Mouse (Mus musculus) kidney, embryonic 15.5 days (tissue): ENCODE results near the gene Idh3b. TPM values are rescaled to one million over a fixed set of nuclear protein-coding genes. Genes with fewer than 3 reads are reported as not detected.

Source experiments
- ATAC-seq: fragments of 200-750 bp; cut with Nextera tagmentation; replicated peaks from 2 replicates; pipeline ENCODE4 v1.8.0; 2017; ENCODE audit warnings: moderate TSS enrichment; ENCODE audit not compliant: low FRiP score
- H3K27ac ChIP-seq: fragments of 300-500 bp; sonication (generic); 2 replicates; pipeline ENCODE4 v1.5.1; 2015; ENCODE audit warnings: mild to moderate bottlenecking, inconsistent platforms
- H3K27me3 ChIP-seq: fragments of 300-500 bp; sonication (generic); 2 replicates; pipeline ENCODE4 v1.6.1; 2015; ENCODE audit warnings: inconsistent platforms
- H3K36me3 ChIP-seq: fragments of 300-500 bp; sonication (generic); 2 replicates; pipeline ENCODE4 v1.6.1; 2015; ENCODE audit warnings: inconsistent platforms
- H3K4me1 ChIP-seq: fragments of 300-500 bp; sonication (generic); 2 replicates; pipeline ENCODE4 v1.6.1; 2015; ENCODE audit warnings: inconsistent platforms
- H3K4me2 ChIP-seq: fragments of 300-500 bp; sonication (generic); 2 replicates; pipeline ENCODE4 v1.6.1; 2015; ENCODE audit warnings: moderate library complexity, mild to moderate bottlenecking, inconsistent platforms
- H3K4me3 ChIP-seq: fragments of 300-500 bp; sonication (generic); replicated peaks from 2 replicates; pipeline ENCODE4 v1.5.1; 2015; ENCODE audit warnings: mild to moderate bottlenecking, inconsistent platforms
- H3K9ac ChIP-seq: fragments of 300-500 bp; sonication (generic); 2 replicates; pipeline ENCODE4 v1.6.1; 2015; ENCODE audit warnings: mild to moderate bottlenecking, inconsistent platforms
- H3K9me3 ChIP-seq: fragments of 300-500 bp; sonication (generic); replicated peaks from 2 replicates; pipeline ENCODE4 v1.6.1; 2016; ENCODE audit warnings: inconsistent platforms
- WGBS: fragments of 180-500 bp; shearing (Covaris S2); methylation state at CpG from one replicate; pipeline ENCODE4 v1.1.7; 2015; ENCODE audit warnings: mixed read lengths; 5-methylcytosine and 5-hydroxymethylcytosine counted together
- polyA plus RNA-seq: library from polyadenylated mRNA; unstranded; fragments of >200 nt; fragmentation: Nextera tagmentation; extraction: Ambion mirVana; gene quantifications from 2 replicates; pipeline ENCODE4 v1.2.1, GENCODE M21; 2015

Idh3b gene
- polyA plus RNA-seq, 1 experiment from 2014 or later = 188 TPM

DNA sequence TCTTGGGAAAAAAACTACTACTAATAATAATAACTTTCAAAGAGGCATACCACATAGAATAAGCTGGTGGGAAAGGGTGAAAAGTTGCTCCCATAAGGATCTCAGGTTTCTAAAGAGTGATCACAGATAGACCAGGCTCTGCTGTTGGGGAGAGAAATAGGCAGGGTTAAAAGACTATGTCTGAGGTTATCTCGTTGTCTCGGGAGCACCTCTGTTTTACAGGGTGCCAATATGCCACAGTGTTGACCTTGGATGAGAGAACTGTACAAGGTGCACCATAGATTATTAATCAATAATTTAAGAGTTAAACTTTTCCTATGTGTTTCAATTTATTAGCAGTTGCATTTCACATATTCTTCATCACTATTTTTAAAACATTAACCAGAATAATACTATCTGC is 22.4 kb downstream of the Idh3b start:
- no peak for ATAC-seq
- H3K4me3 ChIP-seq = no peak overlapping the region
- no peaks in the 10 kb centered on the region for H3K4me1 ChIP-seq
- no peaks in the 10 kb centered on the region for H3K9me3 ChIP-seq
- no peaks in the 10 kb centered on the region for H3K36me3 ChIP-seq
- WGBS = 88% methylated on average over 2 of the region's 2 CpGs
- H3K27ac ChIP-seq = no peak overlapping the region
- no peaks in the 10 kb centered on the region for H3K27me3 ChIP-seq
- H3K4me2 ChIP-seq = no peak overlapping the region
- H3K9ac ChIP-seq = no peak overlapping the region

GRCm38 (mm10) chr2:130260822-130261221 is 23.5 kb downstream of the Idh3b start:
- Histone ChIP-seq H3K27me3 (no peaks in the 10 kb centered on the region), H3K4me2 (no peak overlapping the region), H3K9ac (no peak overlapping the region), H3K4me1 (no peaks in the 10 kb centered on the region), H3K9me3 (no peaks in the 10 kb centered on the region), H3K4me3 (no peak overlapping the region), H3K27ac (no peak overlapping the region), H3K36me3 (no peaks in the 10 kb centered on the region)
- 76% methylated on average over 4 of the region's 4 CpGs for WGBS
- ATAC-seq = no peak

GRCm38 (mm10) chr2:130256762-130257161 is 27.6 kb downstream of the Idh3b start:
- Histone ChIP-seq H3K4me1 (no peaks in the 10 kb centered on the region), H3K4me3 (no peak overlapping the region), H3K9ac (no peak overlapping the region), H3K4me2 (no peak overlapping the region), H3K27me3 (no peaks in the 10 kb centered on the region), H3K36me3 (no peaks in the 10 kb centered on the region), H3K9me3 (no peaks in the 10 kb centered on the region), H3K27ac (no peak overlapping the region)
- no peak for ATAC-seq
- 76% methylated on average over 4 of the region's 4 CpGs for WGBS

DNA sequence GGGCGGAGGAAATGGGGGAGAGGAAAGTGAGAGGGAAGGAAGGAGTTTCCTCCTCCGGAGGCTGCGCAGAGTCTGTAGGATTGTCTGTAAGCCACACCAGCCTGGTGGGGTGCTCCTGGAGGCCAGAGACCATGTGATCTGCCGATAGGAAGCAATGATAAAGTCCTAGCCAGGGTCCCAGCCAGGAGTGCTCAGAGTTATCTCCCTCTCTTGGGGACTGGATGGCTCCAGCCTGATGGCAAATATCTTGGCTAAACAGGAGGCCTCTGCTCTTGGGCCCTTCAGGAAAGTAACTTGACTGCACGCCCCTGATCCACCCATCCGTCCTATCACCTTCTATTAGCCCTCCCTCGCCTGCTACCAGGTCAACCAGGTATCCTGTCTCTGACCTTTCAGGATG is 36.1 kb downstream of the Idh3b start:
- ATAC-seq = no peak
- Histone ChIP-seq H3K9me3 (no peaks in the 10 kb centered on the region), H3K27me3 (no peaks in the 10 kb centered on the region), H3K36me3 (no peaks in the 10 kb centered on the region), H3K27ac (no peak overlapping the region), H3K4me3 (no peak overlapping the region), H3K4me2 (no peak overlapping the region), H3K9ac (no peak overlapping the region), H3K4me1 (no peaks in the 10 kb centered on the region)
- 73% methylated on average over 7 of the region's 7 CpGs for WGBS

DNA sequence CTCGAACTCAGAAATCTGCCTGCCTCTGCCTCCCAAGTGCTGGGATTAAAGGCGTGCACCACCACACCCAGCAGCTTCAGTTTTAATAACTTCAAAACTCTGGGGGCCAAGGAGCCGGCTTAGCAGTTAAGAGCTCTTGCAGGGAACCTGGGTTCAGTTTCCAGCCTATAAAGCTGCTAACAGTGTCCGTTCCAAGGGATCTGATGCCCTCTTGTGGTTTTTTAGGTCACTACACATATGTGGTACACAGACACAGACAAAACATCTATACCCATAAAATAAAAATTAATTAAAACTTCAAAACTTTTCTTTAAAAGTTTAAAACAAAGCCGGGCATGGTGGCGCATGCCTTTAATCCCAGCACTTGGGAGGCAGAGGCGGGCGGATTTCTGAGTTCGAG is 37.4 kb downstream of the Idh3b start:
- Histone ChIP-seq H3K27ac (no peak overlapping the region), H3K4me2 (no peak overlapping the region), H3K4me3 (no peak overlapping the region), H3K27me3 (no peaks in the 10 kb centered on the region), H3K9me3 (no peaks in the 10 kb centered on the region), H3K4me1 (no peaks in the 10 kb centered on the region), H3K9ac (no peak overlapping the region), H3K36me3 (no peaks in the 10 kb centered on the region)
- ATAC-seq = no peak
- WGBS = 51% methylated on average over 9 of the region's 9 CpGs

Other genes with a start within 250 kb of the Idh3b start
- not detected in 2 replicates for gene Tgm6, start 172.1 kb downstream of the Idh3b start, polyA plus RNA-seq
- 653 and 661 TPM in 2 replicates for gene Snrpb, start 105.1 kb downstream of the Idh3b start, polyA plus RNA-seq
- not detected in 2 replicates for gene Tmc2, start 89.4 kb downstream of the Idh3b start, polyA plus RNA-seq
- 317 and 325 TPM in 2 replicates for gene Nop56, start 10.1 kb downstream of the Idh3b start, polyA plus RNA-seq
- 2.1 and 2.8 TPM in 2 replicates for gene Ebf4, start 10.6 kb upstream of the Idh3b start, polyA plus RNA-seq
- 82.1 and 87.4 TPM in 2 replicates for gene Cpxm1, start 113.0 kb upstream of the Idh3b start, polyA plus RNA-seq
- 0.09 TPM in 1 of 2 replicates, not detected in the other for gene Gm28372, start 120.7 kb upstream of the Idh3b start, polyA plus RNA-seq
- gene 1700020A23Rik, start 120.7 kb upstream of the Idh3b start, polyA plus RNA-seq = not detected in 2 replicates
- gene Tmem239, start 121.9 kb upstream of the Idh3b start, polyA plus RNA-seq = not detected in 2 replicates
- 101 and 103 TPM in 2 replicates for gene Vps16, start 139.8 kb upstream of the Idh3b start, polyA plus RNA-seq
- gene Pced1a, start 140.2 kb upstream of the Idh3b start, polyA plus RNA-seq = 17.3 and 19.0 TPM in 2 replicates
- 87.9 and 92.2 TPM in 2 replicates for gene Ptpra, start 165.7 kb upstream of the Idh3b start, polyA plus RNA-seq